Mouse (Mus musculus): ENCODE results near the gene Gm12185. TPM values are rescaled to one million over a fixed set of nuclear protein-coding genes. Genes with fewer than 3 reads are reported as not detected.
"Not testable (repeated sequence)": the region's sequence is repeated elsewhere in the genome, so short reads cannot be mapped to it uniquely, and the experiment has no call there.

Gene Gm12185
- polyA plus RNA-seq (2015; fragmentation: Nextera tagmentation; extraction: Ambion mirVana): 0.05 TPM in 1 of 2 replicates, not detected in the other

- ATAC-seq: peak; percentile 51
- WGBS (ENCODE audit: insufficient replicate concordance): 48% methylated on average over 4 of the region's 4 CpGs
- not testable (repeated sequence) for H3K36me3 ChIP-seq (replicated peaks; ENCODE audit: insufficient read depth, low read length); H3K4me2 ChIP-seq (ENCODE audit: low read depth, low read length); H3K27me3 ChIP-seq (ENCODE audit: insufficient read depth, low read length); H3K9ac ChIP-seq (replicated peaks); H3K9me3 ChIP-seq (ENCODE audit: low read length); DNase-seq; H3K4me3 ChIP-seq (ENCODE audit: low read depth, low read length)
- peak within 1 kb of the TSS; percentile 44; the same call in 1 of the 2 replicates for H3K27ac ChIP-seq (ENCODE audit: low read depth)
- peaks cover 11% of the 10 kb centered on the region for H3K4me1 ChIP-seq (ENCODE audit: insufficient read depth)
Measured at GRCm38 (mm10) chr11:48991740-48992520, at the start of gene Gm12185. Gm12185 (minus strand) TSS chr11:48992226.

- ATAC-seq; H3K9me3 ChIP-seq (ENCODE audit: low read length); H3K36me3 ChIP-seq (replicated peaks; ENCODE audit: insufficient read depth, low read length); H3K27ac ChIP-seq (ENCODE audit: low read depth); DNase-seq; H3K4me1 ChIP-seq (ENCODE audit: insufficient read depth); H3K4me2 ChIP-seq (ENCODE audit: low read depth, low read length); H3K9ac ChIP-seq (replicated peaks); H3K27me3 ChIP-seq (ENCODE audit: insufficient read depth, low read length); H3K4me3 ChIP-seq (ENCODE audit: low read depth, low read length): not testable (repeated sequence)
Measured at GRCm38 (mm10) chr11:49012074-49012473, 20.0 kb upstream of the Gm12185 start.

GRCm38 (mm10) chr11:49006785-49007184 is 14.8 kb upstream of the Gm12185 start:
- not testable (repeated sequence) for H3K9me3 ChIP-seq (ENCODE audit: low read length); H3K4me2 ChIP-seq (ENCODE audit: low read depth, low read length); DNase-seq; H3K9ac ChIP-seq (replicated peaks); H3K27ac ChIP-seq (ENCODE audit: low read depth); H3K4me3 ChIP-seq (ENCODE audit: low read depth, low read length); H3K36me3 ChIP-seq (replicated peaks; ENCODE audit: insufficient read depth, low read length); H3K27me3 ChIP-seq (ENCODE audit: insufficient read depth, low read length); H3K4me1 ChIP-seq (ENCODE audit: insufficient read depth)
- ATAC-seq: peak; percentile 38; the same call in 1 of the 2 replicates
- 13% methylated on average over 1 of the region's 1 CpGs for WGBS (ENCODE audit: insufficient replicate concordance)

GRCm38 (mm10) chr11:49006317-49006716 is 14.3 kb upstream of the Gm12185 start:
- ATAC-seq; H3K4me1 ChIP-seq (ENCODE audit: insufficient read depth); DNase-seq; H3K36me3 ChIP-seq (replicated peaks; ENCODE audit: insufficient read depth, low read length); H3K9ac ChIP-seq (replicated peaks); H3K27me3 ChIP-seq (ENCODE audit: insufficient read depth, low read length); H3K4me3 ChIP-seq (ENCODE audit: low read depth, low read length); H3K9me3 ChIP-seq (ENCODE audit: low read length); H3K4me2 ChIP-seq (ENCODE audit: low read depth, low read length); H3K27ac ChIP-seq (ENCODE audit: low read depth): not testable (repeated sequence)
- WGBS (ENCODE audit: insufficient replicate concordance): 51% methylated on average over 2 of the region's 2 CpGs

GRCm38 (mm10) chr11:49000411-49000810 is 8.4 kb upstream of the Gm12185 start:
- not testable (repeated sequence) for DNase-seq; H3K9ac ChIP-seq (replicated peaks); H3K4me1 ChIP-seq (ENCODE audit: insufficient read depth); H3K4me2 ChIP-seq (ENCODE audit: low read depth, low read length); H3K27ac ChIP-seq (ENCODE audit: low read depth); H3K9me3 ChIP-seq (ENCODE audit: low read length); H3K4me3 ChIP-seq (ENCODE audit: low read depth, low read length); ATAC-seq; H3K36me3 ChIP-seq (replicated peaks; ENCODE audit: insufficient read depth, low read length); H3K27me3 ChIP-seq (ENCODE audit: insufficient read depth, low read length)
- 17% methylated on average over 1 of the region's 1 CpGs for WGBS (ENCODE audit: insufficient replicate concordance)

- peaks cover 11% of the 10 kb centered on the region for H3K4me1 ChIP-seq (ENCODE audit: insufficient read depth)
- not testable (repeated sequence) for ATAC-seq; H3K27me3 ChIP-seq (ENCODE audit: insufficient read depth, low read length); H3K4me2 ChIP-seq (ENCODE audit: low read depth, low read length); DNase-seq; H3K4me3 ChIP-seq (ENCODE audit: low read depth, low read length); H3K36me3 ChIP-seq (replicated peaks; ENCODE audit: insufficient read depth, low read length); H3K9me3 ChIP-seq (ENCODE audit: low read length); H3K27ac ChIP-seq (ENCODE audit: low read depth); H3K9ac ChIP-seq (replicated peaks)
- 44% methylated on average over 2 of the region's 2 CpGs for WGBS (ENCODE audit: insufficient replicate concordance)
Measured at GRCm38 (mm10) chr11:48994018-48994417, 2.0 kb upstream of the Gm12185 start, which contains the start of gene Tgtp1. Tgtp1 (minus strand) TSS chr11:48994172.

- not testable (repeated sequence) for H3K4me3 ChIP-seq (ENCODE audit: low read depth, low read length); H3K4me2 ChIP-seq (ENCODE audit: low read depth, low read length); ATAC-seq; H3K9me3 ChIP-seq (ENCODE audit: low read length); H3K36me3 ChIP-seq (replicated peaks; ENCODE audit: insufficient read depth, low read length); H3K27me3 ChIP-seq (ENCODE audit: insufficient read depth, low read length); H3K27ac ChIP-seq (ENCODE audit: low read depth); H3K9ac ChIP-seq (replicated peaks); DNase-seq
- H3K4me1 ChIP-seq (ENCODE audit: insufficient read depth): peaks cover 11% of the 10 kb centered on the region
- WGBS (ENCODE audit: insufficient replicate concordance): 59% methylated on average over 10 of the region's 10 CpGs
Measured at GRCm38 (mm10) chr11:48993296-48993695, 1.3 kb upstream of the Gm12185 start.

- not testable (repeated sequence) for H3K4me3 ChIP-seq (ENCODE audit: low read depth, low read length); H3K27ac ChIP-seq (ENCODE audit: low read depth); H3K9ac ChIP-seq (replicated peaks); H3K27me3 ChIP-seq (ENCODE audit: insufficient read depth, low read length); DNase-seq; H3K9me3 ChIP-seq (ENCODE audit: low read length); H3K36me3 ChIP-seq (replicated peaks; ENCODE audit: insufficient read depth, low read length)
- H3K4me1 ChIP-seq (ENCODE audit: insufficient read depth): peaks cover 11% of the 10 kb centered on the region
- H3K4me2 ChIP-seq (ENCODE audit: low read depth, low read length): peak overlapping the region; percentile 26; the same call in 1 of the 2 replicates
- ATAC-seq: peak; percentile 46
- 76% methylated on average over 2 of the region's 2 CpGs for WGBS (ENCODE audit: insufficient replicate concordance)
Measured at GRCm38 (mm10) chr11:48989981-48990380, 2.0 kb downstream of the Gm12185 start.

GRCm38 (mm10) chr11:48988219-48988618 is 3.8 kb downstream of the Gm12185 start:
- not testable (repeated sequence) for DNase-seq; H3K27ac ChIP-seq (ENCODE audit: low read depth); H3K27me3 ChIP-seq (ENCODE audit: insufficient read depth, low read length)

GRCm38 (mm10) chr11:48982848-48983247 is 9.2 kb downstream of the Gm12185 start:
- H3K27ac ChIP-seq (ENCODE audit: low read depth); H3K4me1 ChIP-seq (ENCODE audit: insufficient read depth); ATAC-seq; H3K27me3 ChIP-seq (ENCODE audit: insufficient read depth, low read length); H3K36me3 ChIP-seq (replicated peaks; ENCODE audit: insufficient read depth, low read length); H3K4me3 ChIP-seq (ENCODE audit: low read depth, low read length); H3K4me2 ChIP-seq (ENCODE audit: low read depth, low read length); DNase-seq; H3K9me3 ChIP-seq (ENCODE audit: low read length); H3K9ac ChIP-seq (replicated peaks): not testable (repeated sequence)
- WGBS (ENCODE audit: insufficient replicate concordance): no CpG with 5 or more reads among the region's 3 CpGs

More at GRCm38 (mm10) chr11:48988219-48988618, 3.8 kb downstream of the Gm12185 start:
- not testable (repeated sequence) for H3K36me3 ChIP-seq (replicated peaks; ENCODE audit: insufficient read depth, low read length); H3K4me3 ChIP-seq (ENCODE audit: low read depth, low read length); H3K9ac ChIP-seq (replicated peaks); H3K4me1 ChIP-seq (ENCODE audit: insufficient read depth); H3K4me2 ChIP-seq (ENCODE audit: low read depth, low read length); H3K9me3 ChIP-seq (ENCODE audit: low read length); ATAC-seq
- 50% methylated on average over 2 of the region's 3 CpGs for WGBS (ENCODE audit: insufficient replicate concordance)

All from liver, postnatal 0 days (tissue).